Mouse (Mus musculus) lung, embryonic 15.5 days (tissue): ENCODE results near the gene Rhox4g. TPM values are rescaled to one million over a fixed set of nuclear protein-coding genes. Genes with fewer than 3 reads are reported as not detected.
"Not testable (repeated sequence)": the region's sequence is repeated elsewhere in the genome, so short reads cannot be mapped to it uniquely, and the experiment has no call there.

Experiments used
- ATAC-seq: fragments of 200-750 bp; cut with Nextera tagmentation; 2 replicates; pipeline ENCODE4 v1.8.0; 2017; ENCODE audit warnings: moderate number of reproducible peaks, borderline replicate concordance; ENCODE audit not compliant: low FRiP score, low TSS enrichment; ENCODE audit errors: extremely low read depth
- H3K27ac ChIP-seq: fragments of 300-500 bp; sonication (generic); 2 replicates; pipeline ENCODE4 v1.5.1; 2015; ENCODE audit warnings: moderate library complexity, mild to moderate bottlenecking, inconsistent platforms
- H3K27me3 ChIP-seq: fragments of 300-500 bp; sonication (generic); 2 replicates; pipeline ENCODE4 v1.6.1; 2015; ENCODE audit warnings: inconsistent platforms
- H3K36me3 ChIP-seq: fragments of 300-500 bp; sonication (generic); 2 replicates; pipeline ENCODE4 v1.6.1; 2015; ENCODE audit warnings: inconsistent platforms
- H3K4me1 ChIP-seq: fragments of 300-500 bp; sonication (generic); 2 replicates; pipeline ENCODE4 v1.6.1; 2015; ENCODE audit warnings: inconsistent platforms
- H3K4me2 ChIP-seq: fragments of 300-500 bp; sonication (generic); 2 replicates; pipeline ENCODE4 v1.6.1; 2015; ENCODE audit warnings: inconsistent platforms, mild to moderate bottlenecking, moderate library complexity
- H3K4me3 ChIP-seq: fragments of 300-500 bp; sonication (generic); 2 replicates; pipeline ENCODE4 v1.5.1; 2015; ENCODE audit warnings: mild to moderate bottlenecking, inconsistent platforms
- H3K9ac ChIP-seq: fragments of 300-500 bp; sonication (generic); 2 replicates; pipeline ENCODE4 v1.6.1; 2015; ENCODE audit warnings: inconsistent platforms
- H3K9me3 ChIP-seq: fragments of 300-500 bp; sonication (generic); 2 replicates; pipeline ENCODE4 v1.6.1; 2016; ENCODE audit warnings: inconsistent platforms
- WGBS: fragments of 180-500 bp; shearing (Covaris S2); methylation state at CpG from one replicate; pipeline ENCODE4 v1.1.7; 2015; 5-methylcytosine and 5-hydroxymethylcytosine counted together
- polyA plus RNA-seq: library from polyadenylated mRNA; unstranded; fragments of >200 nt; fragmentation: Nextera tagmentation; extraction: Ambion mirVana; gene quantifications from 2 replicates; pipeline ENCODE4 v1.2.1, GENCODE M21; 2015

Gene Rhox4g
- polyA plus RNA-seq = not detected in 2 replicates

GRCm38 (mm10) chrX:37651227-37651626 is at the start of gene Rhox4g:
Gene Rhox4g (minus strand): TSS chrX:37651327.
- not testable (repeated sequence) for H3K9ac ChIP-seq, ATAC-seq, H3K36me3 ChIP-seq, H3K4me3 ChIP-seq, H3K27ac ChIP-seq, H3K27me3 ChIP-seq, H3K4me1 ChIP-seq, H3K9me3 ChIP-seq, H3K4me2 ChIP-seq
- 93% methylated on average over 17 of the region's 20 CpGs for WGBS

- Histone ChIP-seq H3K9ac (no peak overlapping the region), H3K27me3 (no peaks in the 10 kb centered on the region), H3K27ac (no peak overlapping the region), H3K4me3 (no peak overlapping the region), H3K9me3 (no peaks in the 10 kb centered on the region), H3K4me1 (no peaks in the 10 kb centered on the region), H3K4me2 (no peak overlapping the region), H3K36me3 (no peaks in the 10 kb centered on the region)
- WGBS = 64% methylated on average over 2 of the region's 2 CpGs
- no peak for ATAC-seq
Measured at GRCm38 (mm10) chrX:37692261-37692660, 41.1 kb upstream of the Rhox4g start.

GRCm38 (mm10) chrX:37683031-37683715 is 32.0 kb upstream of the Rhox4g start:
- H3K9ac ChIP-seq = no peak overlapping the region
- no peak overlapping the region for H3K4me2 ChIP-seq
- no peak overlapping the region for H3K27ac ChIP-seq
- no peaks in the 10 kb centered on the region for H3K4me1 ChIP-seq
- no peak for ATAC-seq
- WGBS = 86% methylated on average over 24 of the region's 24 CpGs
- H3K4me3 ChIP-seq = no peak overlapping the region
- H3K36me3 ChIP-seq = no peaks in the 10 kb centered on the region
- H3K9me3 ChIP-seq = no peaks in the 10 kb centered on the region
- no peaks in the 10 kb centered on the region for H3K27me3 ChIP-seq

GRCm38 (mm10) chrX:37673177-37673576 is 22.1 kb upstream of the Rhox4g start, which contains the start of gene Rhox2h:
Gene Rhox2h (minus strand): TSS chrX:37673277.
- not testable (repeated sequence) for H3K27me3 ChIP-seq, H3K9me3 ChIP-seq, H3K9ac ChIP-seq, H3K4me3 ChIP-seq, H3K36me3 ChIP-seq, H3K4me2 ChIP-seq, ATAC-seq, H3K4me1 ChIP-seq, H3K27ac ChIP-seq
- 86% methylated on average over 8 of the region's 8 CpGs for WGBS

GRCm38 (mm10) chrX:37668664-37669063 is 17.5 kb upstream of the Rhox4g start, which contains the start of gene Rhox3h:
Gene Rhox3h (minus strand): TSS chrX:37668764.
- H3K4me3 ChIP-seq, H3K9me3 ChIP-seq, H3K27me3 ChIP-seq, H3K4me1 ChIP-seq, ATAC-seq, H3K9ac ChIP-seq, H3K36me3 ChIP-seq, H3K27ac ChIP-seq, H3K4me2 ChIP-seq: not testable (repeated sequence)
- WGBS = 92% methylated on average over 1 of the region's 3 CpGs

- H3K4me1 ChIP-seq, H3K4me2 ChIP-seq, ATAC-seq, H3K27ac ChIP-seq, H3K27me3 ChIP-seq, H3K9me3 ChIP-seq, H3K9ac ChIP-seq, H3K4me3 ChIP-seq, H3K36me3 ChIP-seq: not testable (repeated sequence)
- WGBS = 91% methylated on average over 6 of the region's 6 CpGs
Measured at GRCm38 (mm10) chrX:37643370-37643769, 7.8 kb downstream of the Rhox4g start, which contains the start of gene Rhox2g. Gene Rhox2g (minus strand): TSS chrX:37643470.

- not testable (repeated sequence) for H3K4me3 ChIP-seq, H3K9ac ChIP-seq, H3K9me3 ChIP-seq, H3K4me1 ChIP-seq, H3K4me2 ChIP-seq, ATAC-seq, H3K36me3 ChIP-seq, H3K27ac ChIP-seq, H3K27me3 ChIP-seq
- WGBS = 77% methylated on average over 2 of the region's 2 CpGs
Measured at GRCm38 (mm10) chrX:37628512-37628911, 22.6 kb downstream of the Rhox4g start, which contains the start of gene Rhox3g. Gene Rhox3g (minus strand): TSS chrX:37628612.

- not testable (repeated sequence) for ATAC-seq, H3K27me3 ChIP-seq, H3K4me1 ChIP-seq, H3K9ac ChIP-seq, H3K4me2 ChIP-seq, H3K36me3 ChIP-seq, H3K27ac ChIP-seq, H3K9me3 ChIP-seq, H3K4me3 ChIP-seq
- 94% methylated on average over 19 of the region's 19 CpGs for WGBS
Measured at GRCm38 (mm10) chrX:37607604-37608003, 43.5 kb downstream of the Rhox4g start, which contains the start of gene Rhox4f. Gene Rhox4f (minus strand): TSS chrX:37607704.

Other genes starting within 250 kb of the Rhox4g start
- not detected in 2 replicates for gene Rhox2b, start 239.3 kb downstream of the Rhox4g start, polyA plus RNA-seq
- gene Rhox4b, start 218.8 kb downstream of the Rhox4g start, polyA plus RNA-seq = 0.10 TPM in 1 of 2 replicates, not detected in the other
- not detected in 2 replicates for gene Rhox2c, start 197.6 kb downstream of the Rhox4g start, polyA plus RNA-seq
- not detected in 2 replicates for gene Rhox3c, start 192.7 kb downstream of the Rhox4g start, polyA plus RNA-seq
- gene Rhox4c, start 171.0 kb downstream of the Rhox4g start, polyA plus RNA-seq = not detected in 2 replicates
- not detected in 2 replicates for gene Rhox2d, start 157.9 kb downstream of the Rhox4g start, polyA plus RNA-seq
- not detected in 2 replicates for gene Rhox4d, start 137.0 kb downstream of the Rhox4g start, polyA plus RNA-seq
- gene Rhox2e, start 120.9 kb downstream of the Rhox4g start, polyA plus RNA-seq = not detected in 2 replicates
- not detected in 2 replicates for gene Rhox3e, start 109.3 kb downstream of the Rhox4g start, polyA plus RNA-seq
- gene Rhox4e, start 93.9 kb downstream of the Rhox4g start, polyA plus RNA-seq = not detected in 2 replicates
- not detected in 2 replicates for gene Rhox2f, start 79.9 kb downstream of the Rhox4g start, polyA plus RNA-seq
- gene Rhox3f, start 70.3 kb downstream of the Rhox4g start, polyA plus RNA-seq = not detected in 2 replicates
- gene Rhox4f, start 43.6 kb downstream of the Rhox4g start, polyA plus RNA-seq = not detected in 2 replicates
- gene Rhox3g, start 22.7 kb downstream of the Rhox4g start, polyA plus RNA-seq = not detected in 2 replicates
- gene Rhox2g, start 7.9 kb downstream of the Rhox4g start, polyA plus RNA-seq = not detected in 2 replicates
- not detected in 2 replicates for gene Rhox3h, start 17.4 kb upstream of the Rhox4g start, polyA plus RNA-seq
- not detected in 2 replicates for gene Rhox2h, start 21.9 kb upstream of the Rhox4g start, polyA plus RNA-seq
- gene Rhox5, start 153.5 kb upstream of the Rhox4g start, polyA plus RNA-seq = 3.2 and 3.5 TPM in 2 replicates
- not detected in 2 replicates for gene Rhox6, start 175.6 kb upstream of the Rhox4g start, polyA plus RNA-seq
- not detected in 2 replicates for gene Rhox7a, start 180.4 kb upstream of the Rhox4g start, polyA plus RNA-seq
- gene Rhox8, start 227.6 kb upstream of the Rhox4g start, polyA plus RNA-seq = not detected in 2 replicates
- gene Rhox7b, start 245.9 kb upstream of the Rhox4g start, polyA plus RNA-seq = not detected in 2 replicates